Mouse (Mus musculus) ES-E14 (cell line): Measurements from ENCODE around the gene Bola3. TPM values are rescaled to one million over a fixed set of nuclear protein-coding genes. Genes with fewer than 3 reads are reported as not detected.

Experiments
- DNase-seq: peaks from one replicate; pipeline ENCODE4 v3.0.0-alpha.2; 2013; ENCODE audit warnings: low read depth, low spot score
- H3K27ac ChIP-seq: 2 replicates; pipeline ENCODE4 v1.5.1; 2012; ENCODE audit warnings: low read depth, mild to moderate bottlenecking, low read length, moderate library complexity, mixed read lengths; ENCODE audit not compliant: poor library complexity, insufficient read depth, severe bottlenecking
- H3K36me3 ChIP-seq: 2 replicates; pipeline ENCODE4 v1.6.1; 2012; ENCODE audit warnings: mild to moderate bottlenecking, low read length, moderate library complexity, mixed read lengths; ENCODE audit not compliant: control insufficient read depth, poor library complexity, insufficient read depth, severe bottlenecking
- H3K4me1 ChIP-seq, 2 experiments: fragments of 150-350 bp in 1 of 2; sonication (generic) in 1 of 2; 2 replicates each; pipeline ENCODE4 v1.6.1; 2012; ENCODE audit warnings: low read length in 2 of 2, mild to moderate bottlenecking in 1 of 2, mixed read lengths in 1 of 2; ENCODE audit not compliant: control insufficient read depth in 2 of 2, insufficient read depth in 2 of 2, poor library complexity in 1 of 2
- H3K4me3 ChIP-seq, 2 experiments: fragments of 150-350 bp in 1 of 2; sonication (generic) in 1 of 2; 2 replicates each; pipeline ENCODE4 v1.5.1; 2012; ENCODE audit warnings: low read length in 2 of 2, low read depth in 1 of 2, mild to moderate bottlenecking in 1 of 2, mixed read lengths in 1 of 2; ENCODE audit not compliant: insufficient read depth in 1 of 2, poor library complexity in 1 of 2, severe bottlenecking in 1 of 2
- H3K9ac ChIP-seq: 2 replicates; pipeline ENCODE4 v1.6.1; 2012; ENCODE audit warnings: low read depth, mild to moderate bottlenecking, low read length, mixed read lengths; ENCODE audit not compliant: poor library complexity, insufficient read depth, severe bottlenecking
- H3K9me3 ChIP-seq: fragments of 150-350 bp; sonication (generic); 2 replicates; pipeline ENCODE4 v1.6.1; 2012; ENCODE audit warnings: low read depth, mild to moderate bottlenecking, low read length; ENCODE audit not compliant: control insufficient read depth, insufficient read depth
- CHD2 ChIP-seq: IDR thresholded peaks from 2 replicates; pipeline ENCODE4 v1.6.1; 2014; ENCODE audit warnings: mild to moderate bottlenecking, low read depth, low read length, inconsistent platforms
- HCFC1 ChIP-seq: IDR thresholded peaks from 2 replicates; pipeline ENCODE4 v1.6.1; 2012; ENCODE audit warnings: low read length, inconsistent platforms, borderline replicate concordance; ENCODE audit not compliant: insufficient read depth
- MAFK ChIP-seq: IDR thresholded peaks from 2 replicates; pipeline ENCODE4 v1.6.1; 2014; ENCODE audit warnings: mild to moderate bottlenecking, low read depth, low read length, inconsistent platforms; ENCODE audit not compliant: insufficient read depth
- ZC3H11A ChIP-seq: IDR thresholded peaks from 2 replicates; pipeline ENCODE4 v1.6.1; 2012; ENCODE audit warnings: low read depth, mild to moderate bottlenecking, inconsistent platforms, low read length, borderline replicate concordance
- ZNF384 ChIP-seq: IDR thresholded peaks from 2 replicates; pipeline ENCODE4 v1.6.1; 2012; ENCODE audit warnings: low read depth, low read length, inconsistent platforms
- in situ Hi-C, 2 experiments: fragments of 600-800 bp; cut with MboI; formaldehyde crosslinking; loops; one replicate each; pipeline ENCODE4 v1.15.1; 2025; ENCODE audit warnings: low sequenced_read_pairs in 2 of 2, inconsistent platforms in 1 of 2; ENCODE audit not compliant: unreplicated experiment in 2 of 2
- total RNA-seq: library from RNA; depleted of rRNA; stranded (reverse); fragments of 300-350 nt; gene quantifications from 2 replicates; pipeline ENCODE4 v1.2.3, GENCODE M21; 2012

Bola3 gene
- total RNA-seq, 1 experiment, result 24.5 TPM

DNA sequence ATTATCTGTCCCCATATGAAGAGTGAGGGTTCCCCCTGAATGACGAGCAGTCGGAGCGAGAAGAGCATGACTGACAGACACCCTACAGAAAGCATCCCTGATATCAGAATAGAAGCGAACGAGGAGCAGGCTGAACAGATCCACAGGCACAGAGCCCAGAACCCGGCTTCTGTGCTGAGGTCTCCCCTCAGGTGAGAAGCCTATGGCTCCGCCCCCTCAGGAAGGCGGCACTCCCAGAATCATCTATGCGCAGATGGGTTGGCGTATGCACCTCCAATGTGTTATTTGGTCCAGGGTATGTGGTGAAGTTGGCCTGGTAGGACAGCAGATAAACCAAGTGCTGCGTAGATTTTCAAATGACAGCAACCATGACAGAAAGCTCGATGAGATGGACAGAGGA lies 14.1 kb downstream of the Bola3 start:
- Histone ChIP-seq H3K9me3 (no peaks in the 10 kb centered on the region), H3K4me3 (no peak overlapping the region), H3K9ac (no peak overlapping the region), H3K27ac (no peak overlapping the region), H3K4me1 (no peaks in the 10 kb centered on the region), H3K36me3 (peaks cover 2% of the 10 kb centered on the region; the same call in 1 of the 2 replicates)
- DNase-seq, result no peak
- in situ Hi-C loops, result no loop called here
- TF ChIP-seq HCFC1 (no peak), ZC3H11A (no peak), CHD2 (no peak), ZNF384 (no peak), MAFK (no peak)

DNA sequence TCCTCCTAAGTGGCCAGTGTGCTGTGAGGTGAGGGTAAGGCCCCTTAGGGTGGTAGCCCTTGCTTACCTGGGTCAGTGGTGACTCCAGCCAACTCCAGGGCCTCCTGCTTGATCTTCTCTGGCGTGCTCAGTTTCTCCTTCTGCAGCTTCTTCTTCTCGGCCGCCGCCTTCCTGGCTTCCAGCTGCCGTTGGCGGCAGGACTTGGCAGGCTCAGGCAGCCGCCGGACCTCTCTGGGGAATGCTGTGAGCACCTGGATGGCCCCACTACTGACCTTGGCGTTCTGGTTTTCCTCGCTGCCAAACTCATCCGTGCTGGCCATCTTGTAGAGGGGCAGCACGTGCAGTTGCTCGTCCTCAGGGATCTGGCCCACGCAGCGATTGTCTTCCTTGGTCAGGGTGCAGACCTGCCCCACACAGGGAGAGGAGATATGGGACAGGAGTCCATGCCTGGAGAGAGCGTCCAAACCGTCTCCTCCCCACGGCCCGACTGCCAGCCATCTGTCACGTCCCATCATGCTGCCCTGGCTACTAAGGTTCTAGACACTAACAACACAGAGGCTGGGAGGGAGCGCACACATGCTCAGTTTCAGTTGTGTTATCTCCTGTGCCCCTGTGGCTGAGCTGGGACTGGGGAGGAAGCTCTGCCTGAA lies 21.5 kb downstream of the Bola3 start:
- DNase-seq, result no peak
- in situ Hi-C loops, result no loop called here
- Histone ChIP-seq H3K9me3 (no peaks in the 10 kb centered on the region), H3K4me3 (no peak overlapping the region), H3K4me1 (peaks cover 2% of the 10 kb centered on the region in 2 experiments; a peak in 1 of 4 replicates), H3K9ac (no peak overlapping the region), H3K27ac (no peak overlapping the region), H3K36me3 (peaks cover 2% of the 10 kb centered on the region; the same call in 1 of the 2 replicates)
- no peak for TF ChIP-seq MAFK
- no peak for TF ChIP-seq HCFC1
- no peak for TF ChIP-seq ZC3H11A
- TF ChIP-seq CHD2, result no peak
- TF ChIP-seq ZNF384, result no peak

DNA sequence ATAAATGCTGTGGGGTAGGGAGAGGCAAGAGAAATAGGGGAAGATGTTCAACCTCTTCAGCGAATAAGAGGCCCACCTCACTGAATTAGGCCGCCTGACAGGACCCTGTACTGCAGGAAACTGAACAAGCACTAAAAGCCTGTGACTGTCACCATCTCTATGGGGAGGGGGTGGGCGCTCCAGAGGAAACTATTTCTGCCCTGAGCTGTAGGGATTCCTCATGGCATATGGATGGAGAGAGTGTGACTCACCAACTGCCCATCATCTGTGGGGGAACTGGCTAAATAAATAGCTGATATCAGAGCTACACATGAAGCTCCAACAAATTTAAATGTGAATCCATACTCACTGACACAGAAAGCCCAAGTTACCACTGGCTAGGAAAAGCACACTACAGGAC lies 22.4 kb downstream of the Bola3 start:
- H3K9ac ChIP-seq, result no peak overlapping the region
- peaks cover 2% of the 10 kb centered on the region; the same call in 1 of the 2 replicates for H3K36me3 ChIP-seq
- H3K4me1 ChIP-seq, result peaks cover 2% of the 10 kb centered on the region in 2 experiments; a peak in 1 of 4 replicates
- DNase-seq, result no peak
- H3K4me3 ChIP-seq, result no peak overlapping the region
- no peak for TF ChIP-seq ZC3H11A
- TF ChIP-seq HCFC1, result no peak
- no peak for TF ChIP-seq MAFK
- no peak for TF ChIP-seq ZNF384
- TF ChIP-seq CHD2, result no peak
- in situ Hi-C loops, result no loop called here
- H3K9me3 ChIP-seq, result no peaks in the 10 kb centered on the region
- no peak overlapping the region for H3K27ac ChIP-seq

DNA sequence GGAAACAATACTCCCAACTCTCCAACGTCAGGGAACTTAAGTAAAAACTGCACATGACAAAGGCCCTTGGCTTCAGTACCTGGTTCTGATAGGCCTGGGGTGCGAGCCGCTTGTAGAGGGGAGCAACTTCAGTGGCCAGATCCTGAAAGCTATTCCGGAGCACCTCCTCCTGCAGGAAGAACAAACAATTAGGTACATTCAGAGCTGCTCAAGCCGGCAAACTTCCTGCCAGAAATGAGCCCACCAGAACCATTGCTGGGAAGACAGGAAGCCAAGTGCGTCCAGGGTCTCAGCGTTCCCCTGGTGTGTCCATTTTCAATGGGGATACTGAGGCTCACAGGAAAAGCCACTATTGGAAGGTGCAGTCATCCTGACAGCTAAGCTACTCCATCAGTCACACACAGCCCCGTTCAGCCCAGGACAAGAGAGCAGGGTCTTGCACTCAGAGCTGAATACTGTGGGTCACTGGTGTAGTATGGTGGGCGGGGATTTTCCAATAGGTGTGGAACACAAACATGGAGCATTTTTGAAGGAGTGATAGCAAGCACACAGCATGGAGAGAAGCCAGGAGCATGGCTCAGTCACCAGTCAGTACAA lies 24.9 kb downstream of the Bola3 start:
- H3K36me3 ChIP-seq, result peaks cover 2% of the 10 kb centered on the region; the same call in 1 of the 2 replicates
- H3K9ac ChIP-seq, result no peak overlapping the region
- TF ChIP-seq ZNF384, result no peak
- DNase-seq, result no peak
- H3K27ac ChIP-seq, result no peak overlapping the region; the same call in 1 of the 2 replicates
- no peaks in the 10 kb centered on the region for H3K4me1 ChIP-seq
- in situ Hi-C loops, result no loop called here
- H3K4me3 ChIP-seq, result no peak overlapping the region
- no peaks in the 10 kb centered on the region for H3K9me3 ChIP-seq
